Mouse (Mus musculus): ENCODE measurements around the gene Kctd18. TPM values are rescaled to one million over a fixed set of nuclear protein-coding genes. Genes with fewer than 3 reads are reported as not detected.
A peak's percentile ranks its signal among the peaks of the same experiment; 100 is the strongest.

Kctd18 gene
- polyA plus RNA-seq, 2 experiments, result 3.2 to 3.4 TPM

GRCm38 (mm10) chr1:57949716-57950115 is 69.0 kb downstream of the Kctd18 start:
- ATAC-seq (ENCODE audit: insufficient read depth), result no peak
- no peak for DNase-seq (ENCODE audit: low read depth in 3 of 3, low spot score in 3 of 3)
- Histone ChIP-seq H3K27me3 (ENCODE audit: control insufficient read depth, insufficient read depth, low read length) (no peaks in the 10 kb centered on the region), H3K9me3 (ENCODE audit: control insufficient read depth, low read length) (no peaks in the 10 kb centered on the region), H3K4me3 (ENCODE audit: insufficient read depth in 1 of 2, low read depth in 2 of 2, low read length in 2 of 2) (no peak overlapping the region), H3K36me3 (replicated peaks; ENCODE audit: control insufficient read depth, insufficient read depth, low read depth) (no peaks in the 10 kb centered on the region), H3K27ac (no peak overlapping the region), H3K4me1 (replicated peaks; ENCODE audit: control insufficient read depth in 2 of 2, insufficient read depth in 2 of 2, low read length in 1 of 2) (no peaks in the 10 kb centered on the region), H3K9ac (replicated peaks) (no peak overlapping the region), H3K4me2 (ENCODE audit: low read depth) (no peak overlapping the region)
- TF ChIP-seq CTCF (IDR thresholded peaks at IDR 0.05; ENCODE audit: low read depth), result no peak
- no peak for TF ChIP-seq EP300 (IDR thresholded peaks at IDR 0.05; ENCODE audit: low read depth)
- 62% methylated on average over 5 of the region's 5 CpGs for WGBS (ENCODE audit: insufficient replicate concordance)

- Histone ChIP-seq H3K27me3 (ENCODE audit: control insufficient read depth, insufficient read depth, low read length) (no peaks in the 10 kb centered on the region), H3K27ac (no peak overlapping the region), H3K9ac (replicated peaks) (no peak overlapping the region), H3K36me3 (replicated peaks; ENCODE audit: control insufficient read depth, insufficient read depth, low read depth) (no peaks in the 10 kb centered on the region), H3K4me2 (ENCODE audit: low read depth) (no peak overlapping the region), H3K4me3 (ENCODE audit: insufficient read depth in 1 of 2, low read depth in 2 of 2, low read length in 2 of 2) (no peak overlapping the region), H3K4me1 (replicated peaks; ENCODE audit: control insufficient read depth in 2 of 2, insufficient read depth in 2 of 2, low read length in 1 of 2) (no peaks in the 10 kb centered on the region), H3K9me3 (ENCODE audit: control insufficient read depth, low read length) (no peaks in the 10 kb centered on the region)
- 25% methylated on average over 1 of the region's 1 CpGs for WGBS (ENCODE audit: insufficient replicate concordance)
- ATAC-seq (ENCODE audit: insufficient read depth) (no peak), DNase-seq (ENCODE audit: low read depth in 3 of 3, low spot score in 3 of 3) (no peak)
- TF ChIP-seq CTCF (IDR thresholded peaks at IDR 0.05; ENCODE audit: low read depth) (peak; percentile 11; the same call in 1 of the 2 replicates), EP300 (IDR thresholded peaks at IDR 0.05; ENCODE audit: low read depth) (no peak)
Observed at GRCm38 (mm10) chr1:57949195-57949594, 69.6 kb downstream of the Kctd18 start.

GRCm38 (mm10) chr1:57947552-57948347 is 71.0 kb downstream of the Kctd18 start:
- Histone ChIP-seq H3K9me3 (ENCODE audit: control insufficient read depth, low read length) (no peaks in the 10 kb centered on the region), H3K4me3 (ENCODE audit: insufficient read depth in 1 of 2, low read depth in 2 of 2, low read length in 2 of 2) (no peak overlapping the region), H3K9ac (replicated peaks) (no peak overlapping the region), H3K4me1 (replicated peaks; ENCODE audit: control insufficient read depth in 2 of 2, insufficient read depth in 2 of 2, low read length in 1 of 2) (no peaks in the 10 kb centered on the region), H3K27ac (no peak overlapping the region), H3K36me3 (replicated peaks; ENCODE audit: control insufficient read depth, insufficient read depth, low read depth) (no peaks in the 10 kb centered on the region), H3K4me2 (ENCODE audit: low read depth) (no peak overlapping the region), H3K27me3 (ENCODE audit: control insufficient read depth, insufficient read depth, low read length) (no peaks in the 10 kb centered on the region)
- no peak for DNase-seq (ENCODE audit: low read depth in 3 of 3, low spot score in 3 of 3)
- ATAC-seq (ENCODE audit: insufficient read depth), result no peak
- TF ChIP-seq EP300 (IDR thresholded peaks at IDR 0.05; ENCODE audit: low read depth) (no peak), CTCF (IDR thresholded peaks at IDR 0.05; ENCODE audit: low read depth) (no peak)
- WGBS (ENCODE audit: insufficient replicate concordance), result 26% methylated on average over 2 of the region's 2 CpGs

- no peak overlapping the region for H3K4me2 ChIP-seq (ENCODE audit: low read depth)
- no peaks in the 10 kb centered on the region for H3K36me3 ChIP-seq (replicated peaks; ENCODE audit: control insufficient read depth, insufficient read depth, low read depth)
- no peak for TF ChIP-seq EP300 (IDR thresholded peaks at IDR 0.05; ENCODE audit: low read depth)
- TF ChIP-seq CTCF (IDR thresholded peaks at IDR 0.05; ENCODE audit: low read depth), result no peak
- H3K9me3 ChIP-seq (ENCODE audit: control insufficient read depth, low read length), result no peaks in the 10 kb centered on the region
- H3K4me3 ChIP-seq (ENCODE audit: insufficient read depth in 1 of 2, low read depth in 2 of 2, low read length in 2 of 2), result no peak overlapping the region
- no peaks in the 10 kb centered on the region for H3K4me1 ChIP-seq (replicated peaks; ENCODE audit: control insufficient read depth in 2 of 2, insufficient read depth in 2 of 2, low read length in 1 of 2)
- WGBS (ENCODE audit: insufficient replicate concordance), result 68% methylated on average over 6 of the region's 6 CpGs
- no peak overlapping the region for H3K27ac ChIP-seq
- no peak overlapping the region for H3K9ac ChIP-seq (replicated peaks)
- no peaks in the 10 kb centered on the region for H3K27me3 ChIP-seq (ENCODE audit: control insufficient read depth, insufficient read depth, low read length)
- no peak for DNase-seq (ENCODE audit: low read depth in 3 of 3, low spot score in 3 of 3)
- ATAC-seq (ENCODE audit: insufficient read depth), result no peak
Observed at GRCm38 (mm10) chr1:57942215-57942614, 76.5 kb downstream of the Kctd18 start.

GRCm38 (mm10) chr1:57941734-57942133 is 77.0 kb downstream of the Kctd18 start:
- Histone ChIP-seq H3K9me3 (ENCODE audit: control insufficient read depth, low read length) (no peaks in the 10 kb centered on the region), H3K9ac (replicated peaks) (no peak overlapping the region), H3K4me3 (ENCODE audit: insufficient read depth in 1 of 2, low read depth in 2 of 2, low read length in 2 of 2) (no peak overlapping the region), H3K4me2 (ENCODE audit: low read depth) (no peak overlapping the region), H3K27ac (no peak overlapping the region), H3K27me3 (ENCODE audit: control insufficient read depth, insufficient read depth, low read length) (no peaks in the 10 kb centered on the region), H3K4me1 (replicated peaks; ENCODE audit: control insufficient read depth in 2 of 2, insufficient read depth in 2 of 2, low read length in 1 of 2) (no peaks in the 10 kb centered on the region), H3K36me3 (replicated peaks; ENCODE audit: control insufficient read depth, insufficient read depth, low read depth) (no peaks in the 10 kb centered on the region)
- 61% methylated on average over 11 of the region's 11 CpGs for WGBS (ENCODE audit: insufficient replicate concordance)
- TF ChIP-seq EP300 (IDR thresholded peaks at IDR 0.05; ENCODE audit: low read depth) (no peak), CTCF (IDR thresholded peaks at IDR 0.05; ENCODE audit: low read depth) (no peak)
- no peak for DNase-seq (ENCODE audit: low read depth in 3 of 3, low spot score in 3 of 3)
- no peak for ATAC-seq (ENCODE audit: insufficient read depth)

Measured in liver, embryonic 14.5 days (tissue).